Mouse (Mus musculus) stomach, embryonic 16.5 days (tissue): ENCODE measurements around the gene Poldip3. TPM values are rescaled to one million over a fixed set of nuclear protein-coding genes. Genes with fewer than 3 reads are reported as not detected.

Experiments
- ATAC-seq: fragments of 200-750 bp; cut with Nextera tagmentation; 2 replicates; pipeline ENCODE4 v1.8.0; 2017; ENCODE audit warnings: moderate number of reproducible peaks, moderate TSS enrichment; ENCODE audit not compliant: insufficient read depth, low FRiP score
- H3K27ac ChIP-seq: fragments of 300-500 bp; sonication (generic); 2 replicates; pipeline ENCODE4 v1.5.1; 2014; ENCODE audit warnings: low read length
- H3K27me3 ChIP-seq: fragments of 300-500 bp; sonication (generic); 2 replicates; pipeline ENCODE4 v1.6.1; 2014; ENCODE audit warnings: low read length, control low read depth, mixed read lengths; ENCODE audit not compliant: control insufficient read depth, insufficient read depth
- H3K36me3 ChIP-seq: fragments of 300-500 bp; sonication (generic); 2 replicates; pipeline ENCODE4 v1.6.1; 2014; ENCODE audit warnings: low read length; ENCODE audit not compliant: control insufficient read depth, insufficient read depth
- H3K4me1 ChIP-seq: fragments of 300-500 bp; sonication (generic); 2 replicates; pipeline ENCODE4 v1.6.1; 2014; ENCODE audit warnings: low read length, control low read depth, mixed read lengths; ENCODE audit not compliant: control insufficient read depth, insufficient read depth
- H3K4me2 ChIP-seq: fragments of 300-500 bp; sonication (generic); 2 replicates; pipeline ENCODE4 v1.6.1; 2014; ENCODE audit warnings: low read depth, low read length, mixed read lengths
- H3K4me3 ChIP-seq: fragments of 300-500 bp; sonication (generic); replicated peaks from 2 replicates; pipeline ENCODE4 v1.5.1; 2014; ENCODE audit warnings: mild to moderate bottlenecking, low read length
- H3K9ac ChIP-seq: fragments of 300-500 bp; sonication (generic); 2 replicates; pipeline ENCODE4 v1.6.1; 2014; ENCODE audit warnings: low read length
- H3K9me3 ChIP-seq: fragments of 300-500 bp; sonication (generic); replicated peaks from 2 replicates; pipeline ENCODE4 v1.6.1; 2016; ENCODE audit warnings: low read length, control low read depth; ENCODE audit not compliant: control insufficient read depth
- WGBS: fragments of 180-500 bp; shearing (Covaris S2); extraction: QIAGEN DNeasy Blood & Tissue Kit; methylation state at CpG from one replicate; pipeline ENCODE4 v1.1.7; 2014; 5-methylcytosine and 5-hydroxymethylcytosine counted together
- polyA plus RNA-seq: library from polyadenylated mRNA; unstranded; fragments of >200 nt; fragmentation: Nextera tagmentation; extraction: Ambion mirVana; gene quantifications from 2 replicates; pipeline ENCODE4 v1.2.1, GENCODE M21; 2015

Poldip3 gene
- polyA plus RNA-seq, 1 experiment from 2014 or later = 121 TPM

DNA sequence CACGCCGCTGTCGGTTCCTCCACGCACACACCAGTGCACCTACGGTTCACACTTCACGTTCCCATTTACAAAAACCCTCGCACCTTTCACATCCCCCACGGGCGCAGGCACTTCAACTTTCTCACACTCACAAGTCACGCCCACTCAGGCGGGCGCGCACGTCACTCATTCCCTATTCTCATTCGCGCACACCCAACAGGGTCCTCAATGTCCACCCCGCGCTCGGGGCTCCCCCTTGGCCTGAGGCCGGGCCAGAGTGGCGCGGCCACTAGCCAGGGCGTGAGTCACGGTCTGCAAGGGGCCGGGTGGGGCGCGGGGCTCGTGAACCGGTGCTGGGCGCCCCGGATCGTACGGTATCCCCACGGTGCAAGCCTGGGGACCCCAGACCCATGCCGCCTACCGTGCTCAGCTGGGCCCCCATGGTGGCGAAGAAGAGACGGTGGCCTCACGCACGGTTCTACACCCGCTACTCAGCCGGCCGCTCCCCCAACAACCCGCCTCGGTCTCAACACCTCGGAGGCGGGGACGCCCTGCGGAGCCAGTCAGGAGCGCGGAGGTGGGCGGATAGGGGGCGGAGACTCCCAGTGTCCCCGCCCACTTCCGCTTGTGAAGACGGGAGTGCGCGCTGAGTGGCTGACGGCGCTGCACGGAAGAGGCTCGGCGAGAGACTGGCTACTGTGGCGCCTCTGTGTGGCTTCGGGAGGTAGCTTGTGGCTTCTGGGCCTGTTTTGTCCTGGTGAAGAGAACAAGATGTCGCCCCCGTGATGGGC, 22.7 kb upstream of the Poldip3 start:
- peak overlapping the region; percentile 96 for H3K4me3 ChIP-seq
- under 1% methylated on average over 67 of the region's 67 CpGs for WGBS
- peak overlapping the region; percentile 83 for H3K4me2 ChIP-seq
- ATAC-seq = peak; percentile 96
- peak overlapping the region; percentile 88 for H3K27ac ChIP-seq
- H3K27me3 ChIP-seq = no peaks in the 10 kb centered on the region
- H3K9ac ChIP-seq = peak overlapping the region; percentile 90
- H3K36me3 ChIP-seq = no peaks in the 10 kb centered on the region
- peaks cover 48% of the 10 kb centered on the region for H3K4me1 ChIP-seq
- no peaks in the 10 kb centered on the region for H3K9me3 ChIP-seq

DNA sequence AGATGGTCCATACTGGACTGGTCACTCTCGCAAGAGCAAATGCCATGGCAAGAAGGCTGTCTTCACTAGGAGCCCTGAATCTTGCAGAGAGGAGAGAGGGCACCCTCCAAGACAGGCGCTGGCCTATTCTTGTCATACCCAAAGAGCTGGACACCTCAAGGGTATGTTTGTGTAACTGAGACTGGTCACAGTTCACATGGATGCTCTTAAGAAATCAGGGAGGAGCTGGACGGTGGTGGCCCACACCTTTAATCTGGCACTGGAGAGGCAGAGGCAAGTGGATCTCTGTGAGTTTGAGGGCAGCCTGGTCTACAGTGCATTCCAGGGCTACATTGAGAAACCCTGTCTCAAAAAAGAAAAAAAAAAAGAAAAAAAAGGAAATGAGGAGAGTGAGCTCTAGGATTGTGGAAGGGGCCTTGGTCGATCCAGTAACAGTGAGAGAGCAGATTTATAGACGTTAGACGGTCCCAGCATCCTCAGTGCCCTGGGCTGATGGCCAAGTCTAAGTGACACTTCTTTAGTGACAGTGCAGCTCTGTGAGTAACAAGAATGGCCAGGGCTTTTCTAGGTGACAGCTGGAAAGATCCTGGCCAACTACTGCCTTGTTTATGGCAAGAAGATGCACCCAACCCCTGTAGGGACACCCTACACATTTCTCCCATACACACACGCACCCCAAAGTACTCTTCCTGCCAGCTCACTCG, 21.9 kb upstream of the Poldip3 start:
- no peaks in the 10 kb centered on the region for H3K27me3 ChIP-seq
- peaks cover 56% of the 10 kb centered on the region for H3K4me1 ChIP-seq
- H3K9ac ChIP-seq = peak overlapping the region; percentile 90
- peak overlapping the region; percentile 70 for H3K4me2 ChIP-seq
- no peaks in the 10 kb centered on the region for H3K9me3 ChIP-seq
- H3K27ac ChIP-seq = no peak overlapping the region; the same call in 1 of the 2 replicates
- no peak for ATAC-seq
- H3K36me3 ChIP-seq = no peaks in the 10 kb centered on the region
- 43% methylated on average over 8 of the region's 8 CpGs for whole genome bisulfite sequencing
- H3K4me3 ChIP-seq = peak overlapping the region; percentile 96

DNA sequence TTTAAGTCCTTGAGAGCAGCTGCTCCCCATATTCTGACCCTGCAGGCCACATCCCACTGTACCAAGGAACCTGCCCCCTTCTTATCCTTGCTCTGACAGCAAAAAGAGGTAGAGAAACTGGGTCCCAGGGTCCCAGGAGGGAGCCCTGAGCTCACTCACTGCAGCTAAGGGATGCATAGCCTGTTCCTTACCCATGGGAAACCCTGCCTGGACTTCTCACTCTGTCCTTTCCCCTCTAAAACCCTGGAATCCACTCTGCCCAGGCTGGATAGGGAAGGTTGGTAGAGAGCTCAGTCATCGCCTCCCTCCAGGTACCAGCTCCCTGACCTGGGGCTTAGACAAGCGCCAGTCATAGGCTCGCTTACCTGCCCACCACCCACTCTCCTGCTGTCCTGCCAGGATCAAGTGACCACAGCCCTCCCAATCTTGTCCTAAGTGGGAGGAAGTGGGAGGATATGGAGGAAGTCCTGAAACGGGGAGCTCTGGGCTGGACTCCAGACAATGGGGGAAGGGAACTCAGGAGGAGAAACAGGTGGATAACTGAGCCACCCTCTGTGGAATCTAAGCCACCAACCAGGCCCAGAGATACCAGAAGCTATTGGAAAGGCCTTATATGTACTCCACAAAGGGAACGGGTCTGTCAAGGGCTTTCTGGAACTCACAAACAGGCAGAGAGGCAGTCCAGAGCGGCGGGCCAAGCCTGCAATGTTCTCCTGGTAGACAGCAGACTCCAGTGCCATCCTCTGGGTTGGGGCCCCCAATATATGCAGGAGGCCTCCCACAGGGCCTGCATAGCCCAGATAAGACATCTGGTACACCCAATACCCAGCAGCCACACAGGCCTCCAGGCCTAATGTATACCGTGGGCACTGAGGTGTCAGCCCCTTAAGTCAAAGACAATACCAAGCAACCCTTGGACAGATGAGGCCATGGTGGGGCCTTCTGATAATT, 20.9 kb upstream of the Poldip3 start:
- H3K9ac ChIP-seq = peak overlapping the region; percentile 4

DNA sequence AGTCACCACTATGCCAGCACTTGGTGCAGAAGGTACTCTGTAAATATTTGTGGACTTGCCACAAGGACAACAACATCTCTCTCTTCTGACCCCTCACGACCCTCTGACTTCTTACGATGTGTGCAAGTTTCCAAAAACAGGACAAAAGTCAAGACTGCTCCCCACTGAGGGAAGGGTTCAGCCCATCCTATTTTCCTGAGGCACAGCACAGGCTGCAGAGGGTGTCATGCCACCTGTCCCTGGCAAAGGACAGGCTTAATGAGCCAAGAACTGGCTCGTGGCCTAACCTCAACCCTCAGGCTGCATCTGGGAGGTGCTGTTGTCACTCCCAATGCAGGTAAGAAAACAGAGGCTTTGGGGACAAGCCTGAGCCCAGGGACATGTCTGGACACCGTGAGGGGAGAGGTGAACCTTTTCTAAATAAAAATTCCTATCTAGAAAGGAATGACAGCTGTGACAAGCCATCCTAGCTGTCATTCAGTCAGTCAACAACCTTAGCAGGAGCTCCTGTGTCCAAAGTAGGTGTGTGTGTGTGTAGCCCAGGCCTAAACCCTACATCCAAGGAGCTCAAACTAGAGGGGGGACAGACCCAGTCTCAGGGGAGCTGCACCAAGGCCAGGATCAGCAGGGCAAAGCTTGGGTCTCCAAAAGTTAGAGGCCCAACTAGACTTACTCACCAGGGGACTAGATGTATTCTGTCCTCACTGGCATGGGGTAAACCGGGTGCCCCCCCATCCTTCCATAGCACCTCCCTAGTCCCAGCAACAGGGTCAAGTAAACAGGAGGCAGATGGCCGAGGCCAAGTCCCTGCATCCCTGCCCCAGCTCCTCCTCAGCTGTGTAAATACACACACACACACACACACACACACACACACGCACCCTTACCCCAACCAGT, 19.9 kb upstream of the Poldip3 start:
- Histone ChIP-seq H3K27ac (peak overlapping the region; percentile 91), H3K9me3 (no peaks in the 10 kb centered on the region), H3K36me3 (no peaks in the 10 kb centered on the region), H3K9ac (peak overlapping the region; percentile 46; the same call in 1 of the 2 replicates), H3K4me2 (peak overlapping the region; percentile 10; the same call in 1 of the 2 replicates), H3K4me1 (peaks cover 67% of the 10 kb centered on the region), H3K27me3 (no peaks in the 10 kb centered on the region), H3K4me3 (no peak overlapping the region)
- ATAC-seq = no peak
- WGBS = 66% methylated on average over 7 of the region's 7 CpGs

More for the DNA sequence above, 20.9 kb upstream of the Poldip3 start:
- 65% methylated on average over 8 of the region's 8 CpGs for WGBS
- Histone ChIP-seq H3K27me3 (no peaks in the 10 kb centered on the region), H3K4me1 (peaks cover 63% of the 10 kb centered on the region), H3K36me3 (no peaks in the 10 kb centered on the region), H3K9me3 (no peaks in the 10 kb centered on the region), H3K4me3 (no peak overlapping the region; the same call in 1 of the 2 replicates), H3K27ac (peak overlapping the region; percentile 91), H3K4me2 (peak overlapping the region; percentile 70)
- ATAC-seq = no peak

DNA sequence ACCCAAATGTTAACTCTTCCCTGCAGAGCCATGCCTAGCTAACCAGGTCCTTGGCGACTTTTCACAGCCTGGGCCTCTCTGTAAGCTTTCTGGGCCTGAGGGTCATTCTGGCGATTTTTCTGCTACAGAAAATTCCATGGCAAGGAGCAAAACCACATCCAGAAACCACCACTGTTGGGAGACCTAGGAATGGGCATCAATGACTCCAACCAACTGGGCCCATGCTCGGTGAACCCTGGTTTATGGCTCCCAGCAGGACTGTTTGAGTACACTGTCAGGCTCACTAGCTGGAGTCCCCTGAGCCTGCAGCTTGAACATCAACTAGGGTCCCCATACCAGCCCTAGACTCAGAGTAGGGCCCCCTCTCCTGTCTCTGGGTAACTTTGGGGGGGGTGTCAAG, 19.1 kb upstream of the Poldip3 start:
- no peak for ATAC-seq
- Histone ChIP-seq H3K9me3 (no peaks in the 10 kb centered on the region), H3K9ac (0 out of 2 replicates have a peak overlapping the region, but pooled peaks have one; percentile 51), H3K4me2 (peak overlapping the region; percentile 10; the same call in 1 of the 2 replicates), H3K27ac (peak overlapping the region; percentile 91), H3K27me3 (no peaks in the 10 kb centered on the region), H3K4me3 (no peak overlapping the region), H3K4me1 (peaks cover 67% of the 10 kb centered on the region), H3K36me3 (no peaks in the 10 kb centered on the region)
- 81% methylated on average over 3 of the region's 3 CpGs for WGBS

DNA sequence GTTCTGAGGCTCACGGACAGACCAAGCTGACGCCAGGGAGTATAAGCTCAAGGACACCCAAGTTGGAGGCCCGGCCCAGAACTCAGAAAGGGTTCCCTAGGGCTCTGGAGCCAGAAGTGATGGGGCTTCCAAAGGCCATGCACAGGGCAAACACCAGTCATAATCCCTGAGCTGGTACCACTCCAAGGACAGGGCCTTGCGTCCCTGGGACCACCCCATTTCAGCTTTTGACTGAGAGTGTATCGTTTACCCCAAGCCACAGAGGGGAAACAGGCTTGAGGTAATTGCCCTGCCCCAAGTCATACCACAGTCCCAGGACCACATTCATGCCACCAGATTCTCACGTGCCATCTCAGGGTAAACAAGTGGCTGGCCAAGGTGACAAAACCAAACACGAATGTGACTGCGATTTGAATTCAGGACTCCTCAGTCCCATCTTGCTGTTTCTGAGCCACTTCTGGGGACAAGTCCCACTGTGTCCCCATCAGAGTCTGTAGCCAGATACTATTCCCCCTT, 18.4 kb upstream of the Poldip3 start:
- peaks cover 62% of the 10 kb centered on the region for H3K4me1 ChIP-seq
- H3K9ac ChIP-seq = peak overlapping the region; percentile 51; the same call in 1 of the 2 replicates
- H3K4me3 ChIP-seq = no peak overlapping the region
- no peak for ATAC-seq
- no peaks in the 10 kb centered on the region for H3K36me3 ChIP-seq
- peak overlapping the region; percentile 91 for H3K27ac ChIP-seq
- H3K9me3 ChIP-seq = no peaks in the 10 kb centered on the region
- peak overlapping the region; percentile 44; the same call in 1 of the 2 replicates for H3K4me2 ChIP-seq
- WGBS = 68% methylated on average over 8 of the region's 8 CpGs
- no peaks in the 10 kb centered on the region for H3K27me3 ChIP-seq

DNA sequence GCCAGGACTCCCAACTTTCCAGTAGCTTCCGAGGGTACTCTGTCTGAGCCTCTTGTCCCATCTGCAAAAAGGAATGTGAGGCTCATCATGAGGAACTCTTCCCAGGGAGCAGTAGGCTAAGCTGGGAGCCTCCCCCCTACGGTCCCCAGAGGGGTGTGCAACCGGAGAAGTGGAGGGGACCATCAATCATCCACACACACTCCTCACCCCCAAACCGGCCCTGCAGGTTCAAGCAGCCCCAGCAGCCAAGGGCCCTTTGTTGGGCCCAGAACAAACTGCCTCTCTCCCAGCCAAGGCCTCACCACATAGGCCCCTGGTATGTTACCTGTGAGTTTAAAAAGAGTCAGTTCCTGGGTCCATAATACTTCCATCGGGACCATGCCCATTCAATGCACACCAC, 17.9 kb upstream of the Poldip3 start:
- ATAC-seq = peak; percentile 65; the same call in 1 of the 2 replicates
- peaks cover 62% of the 10 kb centered on the region for H3K4me1 ChIP-seq
- peak overlapping the region; percentile 51; the same call in 1 of the 2 replicates for H3K9ac ChIP-seq
- H3K27ac ChIP-seq = peak overlapping the region; percentile 91
- no peaks in the 10 kb centered on the region for H3K36me3 ChIP-seq
- H3K4me2 ChIP-seq = peak overlapping the region; percentile 44; the same call in 1 of the 2 replicates
- no peak overlapping the region for H3K4me3 ChIP-seq
- 35% methylated on average over 5 of the region's 5 CpGs for whole genome bisulfite sequencing
- no peaks in the 10 kb centered on the region for H3K9me3 ChIP-seq
- H3K27me3 ChIP-seq = no peaks in the 10 kb centered on the region
